Mouse (Mus musculus): ENCODE measurements around the gene Syt6. TPM values are rescaled to one million over a fixed set of nuclear protein-coding genes. Genes with fewer than 3 reads are reported as not detected.
"Not testable (repeated sequence)": the region's sequence is repeated elsewhere in the genome, so short reads cannot be mapped to it uniquely, and the experiment has no call there.

Syt6 gene
- polyA plus RNA-seq, 1 experiment from 2014 or later, result 9.3 TPM

- WGBS, result 89% methylated on average over 7 of the region's 7 CpGs
- Histone ChIP-seq H3K4me2 (no peak overlapping the region), H3K9me3 (no peaks in the 10 kb centered on the region), H3K36me3 (no peaks in the 10 kb centered on the region), H3K4me1 (replicated peaks) (no peaks in the 10 kb centered on the region), H3K27me3 (no peaks in the 10 kb centered on the region), H3K9ac (no peak overlapping the region), H3K4me3 (no peak overlapping the region), H3K27ac (replicated peaks) (no peak overlapping the region)
- ATAC-seq (ENCODE audit: low read depth), result no peak
Measured at GRCm38 (mm10) chr3:103633124-103633523, 58.1 kb downstream of the Syt6 start.

GRCm38 (mm10) chr3:103633831-103634230 lies 58.8 kb downstream of the Syt6 start:
- Histone ChIP-seq H3K27me3 (no peaks in the 10 kb centered on the region), H3K9me3 (no peaks in the 10 kb centered on the region), H3K9ac (no peak overlapping the region), H3K36me3 (no peaks in the 10 kb centered on the region), H3K27ac (replicated peaks) (no peak overlapping the region), H3K4me2 (no peak overlapping the region), H3K4me3 (no peak overlapping the region), H3K4me1 (replicated peaks) (no peaks in the 10 kb centered on the region)
- ATAC-seq (ENCODE audit: low read depth), result no peak
- 84% methylated on average over 4 of the region's 4 CpGs for WGBS

- H3K27ac ChIP-seq (replicated peaks), result no peak overlapping the region
- no peaks in the 10 kb centered on the region for H3K27me3 ChIP-seq
- H3K36me3 ChIP-seq, result no peaks in the 10 kb centered on the region
- H3K4me1 ChIP-seq (replicated peaks), result no peaks in the 10 kb centered on the region
- no peaks in the 10 kb centered on the region for H3K9me3 ChIP-seq
- H3K4me2 ChIP-seq, result no peak overlapping the region
- ATAC-seq (ENCODE audit: low read depth), result no peak
- WGBS, result 95% methylated on average over 1 of the region's 1 CpGs
- no peak overlapping the region for H3K4me3 ChIP-seq
- no peak overlapping the region for H3K9ac ChIP-seq
Measured at GRCm38 (mm10) chr3:103634256-103634655, 59.2 kb downstream of the Syt6 start.

- no peak overlapping the region for H3K4me2 ChIP-seq
- no peaks in the 10 kb centered on the region for H3K27me3 ChIP-seq
- no peak overlapping the region for H3K27ac ChIP-seq (replicated peaks)
- 83% methylated on average over 1 of the region's 1 CpGs for WGBS
- no peak overlapping the region for H3K4me3 ChIP-seq
- no peaks in the 10 kb centered on the region for H3K36me3 ChIP-seq
- peaks cover 4% of the 10 kb centered on the region; the same call in 1 of the 2 replicates for H3K4me1 ChIP-seq (replicated peaks)
- no peaks in the 10 kb centered on the region for H3K9me3 ChIP-seq
- H3K9ac ChIP-seq, result no peak overlapping the region
- ATAC-seq (ENCODE audit: low read depth), result no peak
Measured at GRCm38 (mm10) chr3:103637641-103638040, 62.6 kb downstream of the Syt6 start.

GRCm38 (mm10) chr3:103640226-103640803 lies 65.3 kb downstream of the Syt6 start:
- no peaks in the 10 kb centered on the region for H3K36me3 ChIP-seq
- no peak overlapping the region for H3K4me2 ChIP-seq
- H3K27me3 ChIP-seq, result no peaks in the 10 kb centered on the region
- no peak overlapping the region for H3K9ac ChIP-seq
- ATAC-seq (ENCODE audit: low read depth), result no peak
- H3K4me3 ChIP-seq, result no peak overlapping the region
- H3K9me3 ChIP-seq, result no peaks in the 10 kb centered on the region
- peaks cover 4% of the 10 kb centered on the region; the same call in 1 of the 2 replicates for H3K4me1 ChIP-seq (replicated peaks)
- no peak overlapping the region for H3K27ac ChIP-seq (replicated peaks)
- WGBS, result 20% methylated on average over 8 of the region's 8 CpGs

- Histone ChIP-seq H3K9ac (no peak overlapping the region), H3K4me2 (no peak overlapping the region), H3K4me3 (no peak overlapping the region), H3K27ac (replicated peaks) (no peak overlapping the region), H3K9me3 (no peaks in the 10 kb centered on the region), H3K27me3 (no peaks in the 10 kb centered on the region), H3K4me1 (replicated peaks) (peaks cover 4% of the 10 kb centered on the region; the same call in 1 of the 2 replicates), H3K36me3 (no peaks in the 10 kb centered on the region)
- ATAC-seq (ENCODE audit: low read depth), result peak; percentile 50; the same call in 1 of the 2 replicates
- WGBS, result 39% methylated on average over 7 of the region's 7 CpGs
Measured at GRCm38 (mm10) chr3:103641301-103641700, 66.3 kb downstream of the Syt6 start.

GRCm38 (mm10) chr3:103645968-103646367 lies 70.9 kb downstream of the Syt6 start, which contains the start of gene Atg4a-ps:
Gene Atg4a-ps (minus strand): TSS chr3:103646068.
- H3K4me1 ChIP-seq (replicated peaks); H3K4me2 ChIP-seq; H3K36me3 ChIP-seq; H3K9ac ChIP-seq; ATAC-seq (ENCODE audit: low read depth); H3K4me3 ChIP-seq; H3K27ac ChIP-seq (replicated peaks); H3K9me3 ChIP-seq; H3K27me3 ChIP-seq: not testable (repeated sequence)
- 91% methylated on average over 2 of the region's 2 CpGs for WGBS

GRCm38 (mm10) chr3:103647164-103647867 lies 72.3 kb downstream of the Syt6 start:
- H3K36me3 ChIP-seq, result no peaks in the 10 kb centered on the region
- no peak overlapping the region for H3K27ac ChIP-seq (replicated peaks)
- no peak overlapping the region for H3K4me3 ChIP-seq
- H3K9me3 ChIP-seq, result no peaks in the 10 kb centered on the region
- H3K27me3 ChIP-seq, result no peaks in the 10 kb centered on the region
- 79% methylated on average over 11 of the region's 11 CpGs for WGBS
- H3K4me2 ChIP-seq, result no peak overlapping the region
- no peak overlapping the region for H3K9ac ChIP-seq
- ATAC-seq (ENCODE audit: low read depth), result no peak
- H3K4me1 ChIP-seq (replicated peaks), result peaks cover 5% of the 10 kb centered on the region; the same call in 1 of the 2 replicates

GRCm38 (mm10) chr3:103648486-103648885 lies 73.5 kb downstream of the Syt6 start:
- Histone ChIP-seq H3K27me3 (no peaks in the 10 kb centered on the region), H3K4me3 (no peak overlapping the region), H3K27ac (replicated peaks) (no peak overlapping the region), H3K36me3 (no peaks in the 10 kb centered on the region), H3K9ac (no peak overlapping the region), H3K4me2 (no peak overlapping the region), H3K4me1 (replicated peaks) (peaks cover 6% of the 10 kb centered on the region; the same call in 1 of the 2 replicates), H3K9me3 (no peaks in the 10 kb centered on the region)
- WGBS, result 72% methylated on average over 4 of the region's 4 CpGs
- no peak for ATAC-seq (ENCODE audit: low read depth)

- H3K36me3 ChIP-seq, result no peaks in the 10 kb centered on the region
Measured at GRCm38 (mm10) chr3:103649716-103650115, 74.7 kb downstream of the Syt6 start.

GRCm38 (mm10) chr3:103650406-103650805 lies 75.4 kb downstream of the Syt6 start:
- 14% methylated on average over 1 of the region's 1 CpGs for WGBS
- Histone ChIP-seq H3K27ac (replicated peaks) (no peak overlapping the region), H3K4me1 (replicated peaks) (peaks cover 13% of the 10 kb centered on the region; the same call in 1 of the 2 replicates), H3K36me3 (no peaks in the 10 kb centered on the region), H3K4me2 (no peak overlapping the region), H3K9ac (no peak overlapping the region), H3K9me3 (no peaks in the 10 kb centered on the region), H3K27me3 (no peaks in the 10 kb centered on the region), H3K4me3 (no peak overlapping the region)
- no peak for ATAC-seq (ENCODE audit: low read depth)

More at GRCm38 (mm10) chr3:103649716-103650115, 74.7 kb downstream of the Syt6 start:
- Histone ChIP-seq H3K4me3 (no peak overlapping the region), H3K27ac (replicated peaks) (no peak overlapping the region), H3K9ac (no peak overlapping the region), H3K4me1 (replicated peaks) (peaks cover 13% of the 10 kb centered on the region; the same call in 1 of the 2 replicates), H3K27me3 (no peaks in the 10 kb centered on the region), H3K4me2 (no peak overlapping the region), H3K9me3 (no peaks in the 10 kb centered on the region)
- 86% methylated on average over 6 of the region's 6 CpGs for WGBS
- no peak for ATAC-seq (ENCODE audit: low read depth)

- Histone ChIP-seq H3K4me3 (no peak overlapping the region), H3K9ac (no peak overlapping the region), H3K27me3 (no peaks in the 10 kb centered on the region), H3K36me3 (no peaks in the 10 kb centered on the region), H3K4me1 (replicated peaks) (peaks cover 16% of the 10 kb centered on the region; the same call in 1 of the 2 replicates), H3K27ac (replicated peaks) (no peak overlapping the region), H3K4me2 (no peak overlapping the region), H3K9me3 (no peaks in the 10 kb centered on the region)
- ATAC-seq (ENCODE audit: low read depth), result no peak
- WGBS, result 76% methylated on average over 2 of the region's 2 CpGs
Measured at GRCm38 (mm10) chr3:103660012-103660411, 85.0 kb downstream of the Syt6 start.
